Mouse (Mus musculus) CH12.LX (cell line): ENCODE measurements at regions not wholly inside any gene's neighbourhood (a gene's known extent, or its start where the extent isn't known, plus 50 kb on each side); places are given as distances from the start of the nearest gene placed in this dataset.

Experiments
- CTCF ChIP-seq, 2 experiments: IDR thresholded peaks in 1 of 2; conservative IDR thresholded peaks in 1 of 2; 2 replicates each; pipeline ENCODE4 v1.5.1; 2011 to 2012; ENCODE audit warnings: low read depth in 2 of 2, low read length in 2 of 2, improper control_type of control experiment in 1 of 2, inconsistent platforms in 1 of 2, mild to moderate bottlenecking in 1 of 2, moderate library complexity in 1 of 2
- MAFK ChIP-seq: IDR thresholded peaks from 2 replicates; pipeline ENCODE4 v1.6.1; 2011; ENCODE audit warnings: low read length, improper control_type of control experiment; ENCODE audit not compliant: insufficient replicate concordance
- MAX ChIP-seq: IDR thresholded peaks from 2 replicates; pipeline ENCODE4 v1.6.1; 2011; ENCODE audit warnings: low read length, improper control_type of control experiment
- MAZ ChIP-seq: IDR thresholded peaks from 2 replicates; pipeline ENCODE4 v1.6.1; 2012; ENCODE audit warnings: low read depth, mild to moderate bottlenecking, inconsistent platforms, low read length, improper control_type of control experiment, moderate library complexity
- POLR2A ChIP-seq: IDR thresholded peaks from 2 replicates; pipeline ENCODE4 v1.6.1; 2011; ENCODE audit warnings: low read depth, mild to moderate bottlenecking, improper control_type of control experiment, low read length
- ZC3H11A ChIP-seq: IDR thresholded peaks from 2 replicates; pipeline ENCODE4 v1.6.1; 2012; ENCODE audit warnings: low read depth, mild to moderate bottlenecking, inconsistent platforms, low read length, improper control_type of control experiment

DNA sequence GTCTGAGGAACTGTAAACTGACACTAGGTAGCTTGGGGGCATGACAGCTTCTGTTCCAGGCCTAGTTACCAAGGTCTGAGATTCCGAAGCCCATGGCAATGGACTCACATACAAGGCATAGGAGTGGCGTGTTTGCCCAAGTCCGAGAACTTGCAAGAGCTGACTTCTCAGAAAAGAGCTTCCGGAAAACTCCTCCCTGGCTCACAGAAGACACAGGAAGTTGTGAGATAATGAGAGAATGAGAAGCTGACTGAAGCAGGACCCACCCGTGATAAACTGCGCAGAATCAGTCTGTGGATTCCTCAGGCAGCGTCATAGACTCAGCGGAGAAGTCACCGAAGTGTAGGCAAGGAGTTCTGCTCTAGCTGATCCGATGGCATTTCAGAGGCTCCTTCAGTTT, 447.4 kb downstream of the Prr30 start:
- no peak for TF ChIP-seq POLR2A
- TF ChIP-seq MAX = no peak
- TF ChIP-seq MAFK = no peak
- no peak for TF ChIP-seq ZC3H11A
- no peak for TF ChIP-seq MAZ
- TF ChIP-seq CTCF (conservative IDR thresholded peaks at IDR 0.05 in 1 of 2, IDR thresholded peaks at IDR 0.05 in 1 of 2; ENCODE audit: low read depth in 2 of 2, low read length in 2 of 2) = no peak
